Mouse (Mus musculus): ENCODE measurements around the gene Olfr412. TPM values are rescaled to one million over a fixed set of nuclear protein-coding genes. Genes with fewer than 3 reads are reported as not detected.

Gene Olfr412
- total RNA-seq, 1 experiment from 2014 or later = not detected

- no peak for ATAC-seq (replicated peaks; ENCODE audit: insufficient number of reproducible peaks, low FRiP score, low TSS enrichment, poor library complexity, severe bottlenecking)
Measured at GRCm38 (mm10) chr11:74409757-74410174, 47.9 kb downstream of the Olfr412 start.

DNA sequence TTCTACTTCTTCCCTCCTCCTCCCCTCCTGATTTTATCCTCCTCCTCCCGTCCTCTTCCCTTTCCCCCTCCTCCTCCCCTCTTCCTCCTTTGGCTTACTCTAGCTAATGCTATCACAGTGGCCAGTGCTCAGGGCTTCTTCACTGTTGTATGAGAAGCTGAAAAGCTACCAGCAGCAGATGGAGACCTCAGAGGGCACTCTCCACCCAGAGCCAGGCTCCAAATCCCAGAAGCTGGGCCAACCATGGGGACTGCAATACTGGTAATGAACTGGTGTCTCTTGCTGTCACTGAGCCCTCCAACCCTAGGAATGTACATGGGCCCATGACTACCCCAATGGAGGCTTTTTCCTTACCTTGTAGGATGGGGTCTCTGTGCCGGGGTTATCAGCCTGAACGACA, 50.1 kb downstream of the Olfr412 start:
- ATAC-seq (replicated peaks; ENCODE audit: insufficient number of reproducible peaks, low FRiP score, low TSS enrichment, poor library complexity, severe bottlenecking) = no peak

DNA sequence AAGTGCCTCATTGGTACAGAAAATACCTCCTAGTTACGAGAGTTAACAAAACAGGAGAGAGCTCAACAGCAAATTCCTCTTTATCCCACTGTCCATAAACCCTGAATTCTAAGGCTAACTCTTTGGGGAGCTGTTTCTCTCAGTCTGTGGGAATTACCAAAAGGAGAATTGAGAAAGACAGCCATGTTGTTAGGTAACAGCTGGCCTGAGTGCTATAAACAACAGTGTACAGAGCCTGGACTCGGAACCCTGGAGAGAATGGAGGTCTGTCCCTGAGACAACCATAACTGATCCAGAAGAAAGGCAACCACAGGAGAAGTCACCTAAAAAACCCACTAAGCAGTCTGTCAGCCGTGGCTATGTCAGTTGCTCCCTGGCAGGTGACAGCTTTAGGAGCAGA, 50.6 kb downstream of the Olfr412 start:
- no peak for ATAC-seq (replicated peaks; ENCODE audit: insufficient number of reproducible peaks, low FRiP score, low TSS enrichment, poor library complexity, severe bottlenecking)

GRCm38 (mm10) chr11:74413449-74413972, 51.6 kb downstream of the Olfr412 start:
- ATAC-seq (replicated peaks; ENCODE audit: insufficient number of reproducible peaks, low FRiP score, low TSS enrichment, poor library complexity, severe bottlenecking) = no peak

DNA sequence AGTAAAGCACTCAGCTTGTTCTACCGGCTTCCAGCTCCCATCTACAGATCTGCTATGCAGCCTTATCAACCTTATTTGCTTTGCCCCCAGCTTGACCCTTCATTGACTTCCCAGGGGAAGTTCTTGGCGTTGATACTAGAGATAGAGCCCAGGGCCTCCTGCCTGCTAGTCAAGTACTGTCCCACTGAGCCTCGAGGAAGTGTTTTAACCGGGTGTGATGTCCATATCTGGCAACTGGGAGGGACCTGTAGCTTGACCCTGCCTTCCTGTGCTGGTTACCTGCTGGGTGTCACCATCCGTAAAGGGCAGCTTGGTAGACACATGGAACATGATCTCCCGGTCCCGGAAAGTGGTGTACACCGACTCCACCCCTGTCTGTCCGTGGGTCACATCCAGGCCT, 52.2 kb downstream of the Olfr412 start:
- ATAC-seq (replicated peaks; ENCODE audit: insufficient number of reproducible peaks, low FRiP score, low TSS enrichment, poor library complexity, severe bottlenecking) = no peak

DNA sequence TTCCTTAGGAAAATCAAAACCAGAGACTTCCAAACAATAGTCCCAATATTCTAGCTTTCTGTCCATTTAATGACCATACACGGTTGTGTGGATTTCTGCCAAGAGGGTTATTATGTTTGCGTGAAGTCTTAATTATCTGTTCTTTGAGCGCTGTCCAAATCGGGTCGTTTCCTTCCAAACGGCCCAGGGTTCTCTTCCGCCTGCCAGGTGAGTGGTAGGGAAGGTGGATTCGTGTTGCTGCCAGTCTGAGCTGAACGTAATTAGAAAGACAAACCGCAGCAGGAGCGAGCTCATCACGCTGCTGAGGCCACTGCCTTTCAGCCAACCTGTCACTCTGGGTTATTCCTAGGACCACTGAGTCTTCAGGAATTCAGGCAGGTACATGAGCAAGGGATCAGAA, 53.9 kb downstream of the Olfr412 start:
- ATAC-seq (replicated peaks; ENCODE audit: insufficient number of reproducible peaks, low FRiP score, low TSS enrichment, poor library complexity, severe bottlenecking) = no peak

Other genes starting within 250 kb of the Olfr412 start
- not detected in 3 replicates for gene Olfr401, start 248.4 kb upstream of the Olfr412 start, total RNA-seq (2017)
- not detected in 3 replicates for gene Olfr402, start 208.5 kb upstream of the Olfr412 start, total RNA-seq (2017)
- not detected in 3 replicates for gene Olfr403, start 175.8 kb upstream of the Olfr412 start, total RNA-seq (2017)
- not detected in 3 replicates for gene Olfr43, start 150.7 kb upstream of the Olfr412 start, total RNA-seq (2017)
- gene Olfr406, start 102.3 kb upstream of the Olfr412 start, total RNA-seq (2017) = not detected in 3 replicates
- gene Olfr59, start 78.3 kb upstream of the Olfr412 start, total RNA-seq (2017) = not detected in 3 replicates
- not detected in 3 replicates for gene Olfr410, start 24.0 kb upstream of the Olfr412 start, total RNA-seq (2017)
- not detected in 3 replicates for gene Olfr411, start 9.4 kb upstream of the Olfr412 start, total RNA-seq (2017)
- gene Rap1gap2, start 248.8 kb downstream of the Olfr412 start, total RNA-seq (2017) = 186 to 201 TPM (median 194 TPM) in 3 replicates

Data from monocyte, adult 5-6 weeks (primary cell).